Mouse (Mus musculus) kidney, adult 18-20 months (tissue): ENCODE results near the gene Cox11.

Experiments used
- DNase-seq: peaks from one replicate; pipeline ENCODE4 v3.0.0; 2021

Cox11 gene

DNA sequence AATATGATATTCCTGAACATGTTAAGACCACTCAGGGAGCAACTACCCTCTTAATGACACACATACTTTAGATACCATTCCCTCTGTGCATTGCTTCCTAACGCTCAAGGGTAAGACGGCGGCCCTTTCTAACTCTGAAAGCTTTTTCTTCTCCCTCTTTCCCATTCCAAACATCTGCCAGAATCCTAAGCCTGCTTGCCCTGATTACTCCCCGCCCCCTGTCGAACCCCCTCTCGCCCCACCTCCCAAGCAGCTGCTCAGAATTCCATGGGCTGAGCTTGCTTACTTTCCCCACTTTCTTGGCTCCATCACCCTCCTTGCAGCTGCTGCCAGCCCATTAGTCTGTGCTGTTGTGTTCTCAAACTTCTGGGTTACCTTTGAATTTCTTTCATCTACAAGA, 27.2 kb downstream of the Cox11 start:
- DNase-seq: no peak

- no peak for DNase-seq
Measured at GRCm38 (mm10) chr11:90666144-90666757, 28.3 kb downstream of the Cox11 start.

- no peak for DNase-seq
Measured at GRCm38 (mm10) chr11:90666916-90667315, 28.9 kb downstream of the Cox11 start.

DNA sequence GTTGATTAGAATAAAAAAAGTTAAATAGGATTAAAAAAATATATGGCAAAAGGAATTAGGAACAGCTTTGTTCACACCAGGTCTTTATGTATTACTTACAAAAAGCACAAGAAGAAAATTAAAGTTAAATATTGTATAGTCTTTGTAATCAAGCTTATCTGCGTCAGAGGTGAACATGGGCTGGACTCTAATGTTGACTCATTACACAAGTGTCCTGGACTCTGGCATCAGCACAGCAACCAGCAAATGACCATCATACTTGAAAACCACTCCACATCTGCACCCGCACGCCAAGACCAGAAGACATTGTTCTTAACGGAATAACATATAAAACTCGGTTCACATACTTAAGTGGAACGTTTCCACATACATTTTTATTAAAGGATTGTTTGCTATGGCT, 29.4 kb downstream of the Cox11 start:
- DNase-seq: no peak

DNA sequence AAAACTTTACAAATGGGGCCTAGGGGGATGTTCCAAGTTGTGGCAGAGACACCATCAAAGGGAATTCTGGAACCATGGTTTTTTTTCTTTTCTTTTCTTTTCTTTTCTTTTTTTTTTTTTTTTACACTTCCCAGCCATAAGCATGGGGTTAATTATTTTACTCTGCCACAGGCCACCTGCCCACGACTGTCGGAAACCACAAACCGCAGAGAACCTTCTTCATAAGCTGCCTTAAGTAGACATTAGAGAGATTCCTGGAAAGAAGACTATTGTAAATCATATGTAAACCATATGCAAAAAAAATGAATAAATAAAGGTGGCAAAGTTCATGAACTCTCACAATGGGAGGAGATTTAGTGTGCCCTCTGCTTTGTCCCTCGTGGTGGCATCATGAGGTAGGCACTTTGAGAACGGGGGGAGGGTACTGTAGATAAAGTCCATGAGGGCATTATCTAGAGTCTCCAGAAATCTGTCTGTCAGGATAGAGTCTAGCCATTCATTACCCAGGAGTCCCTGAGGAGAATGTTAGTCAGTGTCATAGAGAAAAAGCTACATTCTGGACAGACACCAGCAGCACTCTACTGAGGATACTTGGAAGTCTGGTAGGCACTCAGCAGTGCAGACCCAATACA, 37.6 kb downstream of the Cox11 start:
- no peak for DNase-seq

- no peak for DNase-seq
Measured at GRCm38 (mm10) chr11:90677027-90677426, 39.1 kb downstream of the Cox11 start.

GRCm38 (mm10) chr11:90677771-90678288, 39.9 kb downstream of the Cox11 start:
- no peak for DNase-seq

GRCm38 (mm10) chr11:90678582-90678981, 40.6 kb downstream of the Cox11 start:
- DNase-seq: no peak

DNA sequence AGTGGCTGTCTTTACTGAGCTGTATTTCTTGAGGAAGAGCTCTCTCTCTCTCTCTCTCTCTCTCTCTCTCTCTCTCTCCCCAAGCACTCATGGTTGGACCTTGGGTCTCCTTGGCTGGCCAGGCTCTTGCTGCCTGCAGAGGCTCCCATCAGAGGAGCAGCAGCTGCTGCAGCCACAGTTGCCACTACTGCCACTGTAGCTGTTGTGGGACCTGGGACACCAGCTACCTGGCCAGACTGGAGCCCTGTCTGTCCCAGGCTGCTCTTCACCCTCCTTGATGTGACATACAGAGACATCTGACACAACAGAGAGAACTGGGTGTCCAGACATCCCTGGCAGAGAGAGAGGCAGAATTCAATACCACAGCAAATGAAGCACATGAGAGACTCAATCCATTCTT, 43.2 kb downstream of the Cox11 start:
- DNase-seq: no peak

DNA sequence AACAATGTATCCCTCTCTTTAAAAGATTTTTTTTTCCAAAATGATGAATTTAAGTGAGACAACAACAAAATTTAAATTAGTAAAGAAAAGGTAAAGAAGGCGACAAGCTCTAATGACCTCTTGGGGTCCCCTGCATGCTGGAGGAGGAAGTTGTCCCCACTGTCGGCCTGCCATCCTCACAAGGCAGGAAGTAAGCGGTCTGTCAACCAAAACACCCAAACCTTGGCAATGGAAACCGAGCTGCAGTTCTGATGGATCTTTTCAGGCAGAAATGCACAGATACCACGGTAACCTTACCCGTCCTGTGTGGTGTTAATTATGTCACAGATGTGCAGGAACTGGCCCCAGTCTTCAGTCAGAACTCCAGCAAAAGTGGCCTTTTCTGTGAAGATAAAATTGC, 46.8 kb downstream of the Cox11 start:
- no peak for DNase-seq

GRCm38 (mm10) chr11:90685196-90685595, 47.2 kb downstream of the Cox11 start:
- DNase-seq: no peak

DNA sequence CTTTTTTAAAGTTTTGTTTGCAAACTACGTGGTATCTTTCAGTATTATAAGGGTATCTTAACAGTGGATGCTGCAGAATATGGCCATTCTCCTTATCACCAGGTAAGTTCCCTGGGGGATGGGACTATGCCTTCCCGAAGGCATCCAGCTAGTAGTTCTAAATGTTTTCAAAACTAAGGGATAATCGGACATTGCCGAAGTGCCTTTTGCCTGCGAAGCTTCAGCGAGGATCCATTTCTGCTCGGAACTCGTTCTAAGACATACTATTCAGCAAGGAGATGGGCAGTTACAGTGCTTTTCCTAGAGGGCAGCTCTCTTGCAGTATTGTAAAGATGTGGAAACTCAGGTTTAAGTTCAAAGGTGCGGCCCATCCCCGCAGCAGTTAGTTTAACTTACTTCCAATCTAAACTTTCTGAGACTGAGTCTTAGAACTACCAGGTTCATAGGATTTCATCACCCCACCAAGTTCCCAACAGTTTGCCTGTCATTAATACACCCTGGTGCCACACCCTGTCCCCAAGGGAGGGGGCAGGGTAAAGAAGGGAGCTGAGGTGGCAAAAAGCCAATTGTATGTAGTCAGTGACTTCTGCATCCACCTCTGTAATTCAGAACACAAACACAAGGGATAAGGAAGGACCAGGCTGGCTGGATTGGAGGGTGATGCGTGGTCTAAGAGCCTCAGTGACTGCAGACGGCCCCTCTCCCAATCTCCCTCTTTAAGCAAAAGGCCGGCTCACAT, 48.5 kb downstream of the Cox11 start:
- DNase-seq: no peak

DNA sequence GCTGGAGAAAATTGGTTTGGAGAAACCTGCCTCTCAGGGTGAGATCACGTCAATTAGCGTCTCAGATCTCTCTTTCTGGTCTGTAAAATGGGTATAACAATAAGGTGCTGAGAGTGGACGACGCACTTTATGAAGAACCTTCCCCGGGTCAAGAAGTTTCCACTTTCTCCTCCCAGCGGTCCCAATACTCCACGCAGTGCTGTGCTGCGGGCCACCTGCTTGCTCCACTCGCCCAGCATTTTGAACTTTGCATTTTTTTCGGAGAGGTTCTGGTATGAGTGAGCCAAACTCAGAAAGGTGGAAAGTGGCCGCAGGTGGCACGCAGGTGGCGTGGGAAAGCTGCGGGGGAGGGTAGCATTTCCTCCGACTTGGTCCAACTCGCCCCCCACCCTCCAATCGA, 49.1 kb downstream of the Cox11 start:
- no peak for DNase-seq

DNA sequence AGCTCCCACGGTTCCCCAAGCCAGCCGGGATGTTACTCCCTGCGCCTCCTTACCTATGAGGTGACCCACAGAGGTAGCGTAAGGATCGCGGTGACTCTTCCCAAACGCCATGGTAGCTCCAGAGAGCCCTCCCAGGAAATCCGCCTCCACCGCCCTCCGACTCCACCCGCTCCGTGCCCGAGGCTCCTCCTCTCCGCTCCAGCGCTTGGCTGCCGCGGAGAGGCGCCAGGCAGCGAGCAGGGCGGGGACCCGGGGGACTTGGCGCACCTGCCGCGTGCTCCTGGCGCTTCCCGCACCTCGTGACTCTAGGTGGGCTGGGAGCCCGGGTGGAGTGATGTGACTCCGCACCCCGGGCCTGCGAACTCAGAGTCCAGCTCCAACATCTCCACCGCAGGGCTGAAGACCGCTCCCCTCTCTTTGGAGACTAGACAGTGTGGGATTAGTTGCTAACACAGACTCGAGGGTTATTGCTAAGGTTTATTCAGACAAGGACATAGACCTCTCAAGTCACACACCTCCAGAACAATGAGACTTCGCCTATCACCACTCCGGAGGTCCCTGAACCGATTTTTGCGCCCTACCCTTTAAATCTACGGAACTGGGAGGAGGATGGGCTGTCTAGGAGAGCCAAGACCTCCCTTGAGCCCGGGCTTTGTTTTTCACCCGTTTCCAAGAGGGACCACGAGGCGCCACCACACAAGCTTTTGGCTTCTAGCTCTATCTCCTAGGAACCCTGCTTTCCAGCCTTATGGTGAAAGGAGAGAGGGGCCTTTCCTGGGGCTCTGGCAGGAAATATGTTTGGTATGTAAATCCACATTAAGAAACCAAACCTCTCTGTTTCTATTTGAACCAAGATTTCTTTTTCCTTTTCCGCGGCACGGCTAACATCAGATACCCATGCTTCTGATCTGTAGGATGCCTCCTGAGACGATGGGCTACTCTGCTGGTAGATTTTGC, 49.8 kb downstream of the Cox11 start, which contains the start of gene Tom1l1:
Gene Tom1l1 (minus strand): TSS at position 907 of the 957 bp plus-strand sequence.
- peak; percentile 83 for DNase-seq

DNA sequence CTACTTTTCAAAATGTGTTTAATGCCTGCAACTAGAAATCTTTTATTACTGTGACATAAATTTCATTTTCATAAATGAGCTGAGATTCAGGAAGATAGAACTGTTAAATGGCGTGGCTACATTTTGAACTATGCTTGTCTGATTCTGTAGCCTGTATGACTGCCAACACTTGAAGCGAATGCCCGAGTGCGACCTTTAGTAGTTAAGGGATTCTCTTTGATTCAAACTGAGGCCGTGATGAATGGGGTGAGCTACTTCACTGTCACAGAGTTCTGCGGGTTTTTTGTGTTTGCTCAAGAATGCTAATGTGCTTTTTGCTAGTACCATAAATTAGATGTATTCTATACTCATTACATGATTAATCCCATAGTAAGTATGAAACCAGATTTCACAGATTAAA, 52.4 kb downstream of the Cox11 start:
- no peak for DNase-seq

DNA sequence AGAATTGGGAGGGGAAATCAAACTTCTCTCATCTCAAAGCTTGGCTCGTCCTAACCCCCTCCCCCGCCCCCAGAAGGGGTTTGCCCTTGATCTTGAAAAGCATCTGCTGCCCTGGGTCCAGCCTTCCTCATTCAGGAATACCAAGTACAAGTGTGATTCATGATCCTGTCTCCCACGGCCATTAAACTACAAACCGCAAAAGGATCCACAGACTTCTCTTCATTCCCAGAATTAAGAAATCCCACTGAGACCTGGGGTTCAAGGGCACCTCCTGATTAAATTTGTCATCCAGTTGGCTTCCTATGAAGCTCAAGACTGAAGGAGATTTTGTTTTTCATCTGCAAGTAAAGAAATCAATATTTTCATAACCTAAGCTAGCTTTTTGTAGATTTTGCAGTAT, 56.2 kb downstream of the Cox11 start:
- no peak for DNase-seq
